Mouse (Mus musculus): ENCODE data around the gene Slc1a2. TPM values are rescaled to one million over a fixed set of nuclear protein-coding genes. Genes with fewer than 3 reads are reported as not detected.

Gene Slc1a2
- total RNA-seq, 2 experiments from 2014 or later: 1,823 to 2,031 TPM

- peak in 1 of 2 experiments; percentile 43 for DNase-seq (ENCODE audit: low spot score in 2 of 2)
- intact Hi-C loops (cut with DNase I): loop anchor here (2.0 to 5.0 kb wide), 3 partner anchors 37 to 752 kb away; no protein-coding TSS in a partner anchor
These were observed 1.0 kb downstream of the Slc1a2 start for GRCm38 (mm10) chr2:102659521-102659830.

- peak in 1 of 2 experiments; percentile 54 for DNase-seq (ENCODE audit: low spot score in 2 of 2)
- intact Hi-C loops (cut with DNase I): loop anchor here (10.0 kb wide), 1 partner anchor 206 kb away; the partner anchor contains the start of gene Fjx1
These were observed 2.6 kb downstream of the Slc1a2 start for GRCm38 (mm10) chr2:102661052-102661451.

- intact Hi-C loops (cut with DNase I): loop anchor here (10.0 kb wide), 1 partner anchor 208 kb away; the partner anchor contains the start of gene Fjx1
- no peak for DNase-seq (ENCODE audit: low spot score in 2 of 2)
These were observed 4.5 kb downstream of the Slc1a2 start for GRCm38 (mm10) chr2:102662911-102663310.

GRCm38 (mm10) chr2:102663339-102663738 lies 4.9 kb downstream of the Slc1a2 start:
- intact Hi-C loops (cut with DNase I): loop anchor here (10.0 kb wide), 1 partner anchor 209 kb away; the partner anchor contains the start of gene Fjx1
- no peak for DNase-seq (ENCODE audit: low spot score in 2 of 2)

- no peak for DNase-seq (ENCODE audit: low spot score in 2 of 2)
- intact Hi-C loops (cut with DNase I): loop anchor here (10.0 kb wide), 1 partner anchor 209 kb away; the partner anchor contains the start of gene Fjx1
These were observed 5.4 kb downstream of the Slc1a2 start for GRCm38 (mm10) chr2:102663865-102664264.

- no peak for DNase-seq (ENCODE audit: low spot score in 2 of 2)
- intact Hi-C loops (cut with DNase I): loop anchor here (10.0 kb wide), 1 partner anchor 213 kb away; the partner anchor contains the start of gene Fjx1
These were observed 9.5 kb downstream of the Slc1a2 start for GRCm38 (mm10) chr2:102667981-102668380.

GRCm38 (mm10) chr2:102669580-102669979 lies 11.1 kb downstream of the Slc1a2 start:
- no peak for DNase-seq (ENCODE audit: low spot score in 2 of 2)
- intact Hi-C loops (cut with DNase I): loop anchor here (10.0 kb wide), 1 partner anchor 215 kb away; the partner anchor contains the start of gene Fjx1

GRCm38 (mm10) chr2:102674582-102674981 lies 16.1 kb downstream of the Slc1a2 start:
- no peak for DNase-seq (ENCODE audit: low spot score in 2 of 2)
- intact Hi-C loops (cut with DNase I): no loop called here

GRCm38 (mm10) chr2:102675275-102675674 lies 16.8 kb downstream of the Slc1a2 start:
- intact Hi-C loops (cut with DNase I): no loop called here

GRCm38 (mm10) chr2:102676716-102677312 lies 18.4 kb downstream of the Slc1a2 start:
- DNase-seq (ENCODE audit: low spot score in 2 of 2): no peak
- intact Hi-C loops (cut with DNase I): no loop called here

More at GRCm38 (mm10) chr2:102675275-102675674, 16.8 kb downstream of the Slc1a2 start:
- peak; percentile 63 to 65 for DNase-seq (ENCODE audit: low spot score in 2 of 2)

GRCm38 (mm10) chr2:102677400-102677799 lies 18.9 kb downstream of the Slc1a2 start:
- peak in 1 of 2 experiments; percentile 75 for DNase-seq (ENCODE audit: low spot score in 2 of 2)
- intact Hi-C loops (cut with DNase I): no loop called here

GRCm38 (mm10) chr2:102681351-102681750 lies 22.9 kb downstream of the Slc1a2 start:
- intact Hi-C loops (cut with DNase I): loop anchor here (5.0 kb wide), 1 partner anchor 336 kb away; no protein-coding TSS in a partner anchor
- DNase-seq (ENCODE audit: low spot score in 2 of 2): no peak

- DNase-seq (ENCODE audit: low spot score in 2 of 2): peak in 1 of 2 experiments; percentile 47
- intact Hi-C loops (cut with DNase I): loop anchor here (5.0 kb wide), 1 partner anchor 335 kb away; no protein-coding TSS in a partner anchor
These were observed 23.7 kb downstream of the Slc1a2 start for GRCm38 (mm10) chr2:102682168-102682567.

GRCm38 (mm10) chr2:102685371-102686107 lies 27.1 kb downstream of the Slc1a2 start:
- DNase-seq (ENCODE audit: low spot score in 2 of 2): peak in 1 of 2 experiments; percentile 40
- intact Hi-C loops (cut with DNase I): loop anchor here (5.0 kb wide), 2 partner anchors 57 to 387 kb away; partner anchors contain the start of genes Apip and Pdhx

GRCm38 (mm10) chr2:102686108-102686450 lies 27.6 kb downstream of the Slc1a2 start:
- intact Hi-C loops (cut with DNase I): loop anchor here (5.0 kb wide), 2 partner anchors 56 to 386 kb away; partner anchors contain the start of genes Apip and Pdhx
- DNase-seq (ENCODE audit: low spot score in 2 of 2): no peak

GRCm38 (mm10) chr2:102693556-102693955 lies 35.1 kb downstream of the Slc1a2 start:
- intact Hi-C loops (cut with DNase I): no loop called here
- no peak for DNase-seq (ENCODE audit: low spot score in 2 of 2)

GRCm38 (mm10) chr2:102694750-102695149 lies 36.3 kb downstream of the Slc1a2 start:
- intact Hi-C loops (cut with DNase I): no loop called here
- no peak for DNase-seq (ENCODE audit: low spot score in 2 of 2)

GRCm38 (mm10) chr2:102695541-102695940 lies 37.1 kb downstream of the Slc1a2 start:
- no peak for DNase-seq (ENCODE audit: low spot score in 2 of 2)
- intact Hi-C loops (cut with DNase I): no loop called here

GRCm38 (mm10) chr2:102697732-102698131 lies 39.3 kb downstream of the Slc1a2 start:
- DNase-seq (ENCODE audit: low spot score in 2 of 2): no peak
- intact Hi-C loops (cut with DNase I): no loop called here

- DNase-seq (ENCODE audit: low spot score in 2 of 2): no peak
- intact Hi-C loops (cut with DNase I): no loop called here
These were observed 41.5 kb downstream of the Slc1a2 start for GRCm38 (mm10) chr2:102699921-102700320.

Measured in left cerebral cortex, postnatal 25 days (tissue).